Mouse (Mus musculus) 3134 (cell line): Measurements from ENCODE around the gene Ryr1.

Source experiments
- DNase-seq: peaks from one replicate; pipeline ENCODE4 v3.0.0-alpha.2; 2011; ENCODE audit warnings: low spot score; ENCODE audit not compliant: insufficient read length; ENCODE audit errors: extremely low read depth

Gene Ryr1

GRCm38 (mm10) chr7:28966751-28967505, 158.1 kb downstream of the Ryr1 start:
- no peak for DNase-seq

- DNase-seq, result no peak
Observed at GRCm38 (mm10) chr7:28966181-28966580, 158.8 kb downstream of the Ryr1 start.

GRCm38 (mm10) chr7:28965346-28965840, 159.6 kb downstream of the Ryr1 start:
- no peak for DNase-seq

GRCm38 (mm10) chr7:28963399-28963923, 161.5 kb downstream of the Ryr1 start:
- no peak for DNase-seq

GRCm38 (mm10) chr7:28961927-28962670, 162.9 kb downstream of the Ryr1 start, which contains the start of gene Actn4:
Gene Actn4 (minus strand): TSS chr7:28962340.
- DNase-seq, result peak; percentile 94

- DNase-seq, result no peak
Observed at GRCm38 (mm10) chr7:28961584-28961926, 163.4 kb downstream of the Ryr1 start.

- DNase-seq, result peak; percentile 44
Observed at GRCm38 (mm10) chr7:28960354-28961046, 164.5 kb downstream of the Ryr1 start.

- no peak for DNase-seq
Observed at GRCm38 (mm10) chr7:28959505-28960045, 165.4 kb downstream of the Ryr1 start.

GRCm38 (mm10) chr7:28958770-28959169, 166.2 kb downstream of the Ryr1 start:
- no peak for DNase-seq

GRCm38 (mm10) chr7:28957997-28958725, 166.8 kb downstream of the Ryr1 start:
- DNase-seq, result peak; percentile 39

- DNase-seq, result no peak
Observed at GRCm38 (mm10) chr7:28957286-28957685, 167.7 kb downstream of the Ryr1 start.

GRCm38 (mm10) chr7:28956270-28956669, 168.7 kb downstream of the Ryr1 start:
- no peak for DNase-seq

- peak; percentile 39 for DNase-seq
Observed at GRCm38 (mm10) chr7:28955295-28955897, 169.6 kb downstream of the Ryr1 start.

GRCm38 (mm10) chr7:28954773-28955172, 170.2 kb downstream of the Ryr1 start:
- no peak for DNase-seq

- DNase-seq, result no peak
Observed at GRCm38 (mm10) chr7:28953476-28954376, 171.3 kb downstream of the Ryr1 start.
